Mouse (Mus musculus): Measurements from ENCODE around the gene Srsf4. TPM values are rescaled to one million over a fixed set of nuclear protein-coding genes. Genes with fewer than 3 reads are reported as not detected.

The Srsf4 gene
- polyA plus RNA-seq, 1 experiment from 2014 or later: 92.6 TPM

GRCm38 (mm10) chr4:131947848-131948247 is 74.4 kb downstream of the Srsf4 start:
- Histone ChIP-seq H3K4me2 (replicated peaks) (no peak overlapping the region), H3K4me1 (replicated peaks) (no peaks in the 10 kb centered on the region), H3K27me3 (replicated peaks) (no peaks in the 10 kb centered on the region), H3K4me3 (replicated peaks) (no peak overlapping the region), H3K27ac (no peak overlapping the region), H3K36me3 (no peaks in the 10 kb centered on the region), H3K9me3 (no peaks in the 10 kb centered on the region), H3K9ac (no peak overlapping the region)
- 74% methylated on average over 11 of the region's 11 CpGs for whole genome bisulfite sequencing
- peak; percentile 66 for ATAC-seq

DNA sequence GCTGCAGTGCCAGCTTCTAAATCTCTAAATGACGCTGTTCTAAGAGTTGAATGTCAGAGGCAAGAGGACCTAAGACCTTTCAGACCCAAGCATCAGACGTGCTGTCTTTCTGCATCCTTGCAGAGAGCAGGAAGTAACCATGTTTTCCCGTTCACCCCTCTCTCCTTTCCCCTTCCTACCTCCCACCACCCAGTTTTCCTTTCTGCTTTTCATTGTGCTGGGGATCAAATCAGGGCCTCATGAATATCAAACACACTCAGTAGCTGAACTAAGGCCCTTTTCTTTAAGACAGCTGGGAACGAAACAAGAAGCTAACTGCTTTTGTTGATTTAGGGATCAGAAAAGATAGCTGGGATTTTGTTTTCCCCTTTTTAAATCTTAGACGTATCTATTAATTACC is 76.5 kb downstream of the Srsf4 start:
- no peaks in the 10 kb centered on the region for H3K27me3 ChIP-seq (replicated peaks)
- no peak overlapping the region for H3K4me3 ChIP-seq (replicated peaks)
- no peak overlapping the region for H3K4me2 ChIP-seq (replicated peaks)
- 42% methylated on average over 5 of the region's 5 CpGs for WGBS
- H3K9me3 ChIP-seq: no peaks in the 10 kb centered on the region
- H3K27ac ChIP-seq: no peak overlapping the region
- H3K36me3 ChIP-seq: no peaks in the 10 kb centered on the region
- no peak for ATAC-seq
- no peaks in the 10 kb centered on the region for H3K4me1 ChIP-seq (replicated peaks)
- H3K9ac ChIP-seq: no peak overlapping the region

GRCm38 (mm10) chr4:131950657-131951056 is 77.2 kb downstream of the Srsf4 start:
- 76% methylated on average over 8 of the region's 8 CpGs for WGBS
- H3K4me1 ChIP-seq (replicated peaks): no peaks in the 10 kb centered on the region
- H3K36me3 ChIP-seq: no peaks in the 10 kb centered on the region
- no peaks in the 10 kb centered on the region for H3K27me3 ChIP-seq (replicated peaks)
- H3K9me3 ChIP-seq: no peaks in the 10 kb centered on the region
- H3K4me2 ChIP-seq (replicated peaks): no peak overlapping the region
- no peak overlapping the region for H3K9ac ChIP-seq
- no peak overlapping the region for H3K4me3 ChIP-seq (replicated peaks)
- ATAC-seq: no peak
- H3K27ac ChIP-seq: no peak overlapping the region

Other genes starting within 250 kb of the Srsf4 start
- gene Ptpru, start 35.3 kb upstream of the Srsf4 start, polyA plus RNA-seq (2015; fragmentation: Nextera tagmentation; extraction: Ambion mirVana): 4.6 and 4.9 TPM in 2 replicates
- 72.6 and 77.4 TPM in 2 replicates for gene Mecr, start 30.1 kb upstream of the Srsf4 start, polyA plus RNA-seq (2015; fragmentation: Nextera tagmentation; extraction: Ambion mirVana)
- 0.74 and 1.2 TPM in 2 replicates for gene Tmem200b, start 48.2 kb downstream of the Srsf4 start, polyA plus RNA-seq (2015; fragmentation: Nextera tagmentation; extraction: Ambion mirVana)
- 0.08 and 0.16 TPM in 2 replicates for gene Gm10300, start 201.1 kb downstream of the Srsf4 start, polyA plus RNA-seq (2015; fragmentation: Nextera tagmentation; extraction: Ambion mirVana)
- gene Epb41, start 201.7 kb downstream of the Srsf4 start, polyA plus RNA-seq (2015; fragmentation: Nextera tagmentation; extraction: Ambion mirVana): 50.0 and 54.2 TPM in 2 replicates